In genomic region chr14:72389696-72390095, GRCm38 (mm10) we compare ENCODE assay signal across 8 mouse cellular contexts.
DNase-seq lines count a peak whose midpoint lies in the region; ATAC-seq lines count a peak whose summit lies in the region.

No protein-coding gene starts in this region.

- ATAC-seq in midbrain, embryonic 13.5 days, result 0 out of 2 replicates have a peak, but pooled peaks have one; percentile 48

- H3K4me2 ChIP-seq in midbrain, embryonic 13.5 days (replicated peaks), result no peak overlapping the region

- H3K4me1 ChIP-seq in midbrain, embryonic 13.5 days (replicated peaks), result 0 out of 2 replicates have a peak, but pooled peaks cover 4% of the 10 kb centered on the region
- peaks cover 7% of the 10 kb centered on the region for H3K4me1 ChIP-seq in midbrain, embryonic 10.5 days

- 66% methylated on average over 1 of the region's 1 CpGs for WGBS in midbrain, embryonic 13.5 days
- 79% methylated on average over 1 of the region's 1 CpGs for WGBS in midbrain, embryonic 10.5 days

- H3K27ac ChIP-seq in midbrain, embryonic 13.5 days, result no peak overlapping the region
- H3K27ac ChIP-seq in midbrain, embryonic 10.5 days (replicated peaks), result no peak overlapping the region

- no peak overlapping the region for H3K9ac ChIP-seq in midbrain, embryonic 13.5 days (replicated peaks)

- no peaks in the 10 kb centered on the region for H3K9me3 ChIP-seq in midbrain, embryonic 13.5 days
- H3K9me3 ChIP-seq in midbrain, embryonic 10.5 days (replicated peaks), result no peaks in the 10 kb centered on the region

- no peaks in the 10 kb centered on the region for H3K27me3 ChIP-seq in midbrain, embryonic 13.5 days
- no peaks in the 10 kb centered on the region for H3K27me3 ChIP-seq in midbrain, embryonic 10.5 days (ENCODE audit: low read depth, poor library complexity, severe bottlenecking)

- no peak for DNase-seq in midbrain, embryonic 10.5 days (ENCODE audit: low spot score)
- DNase-seq in cerebellum, adult 9-10 months, result peak; percentile 40
- peak; percentile 22 to 30 for DNase-seq in gastrocnemius, postnatal 4 days (ENCODE audit: low spot score in 2 of 2)
- peak; percentile 57 to 58 for DNase-seq in kidney, postnatal 36 days
- DNase-seq in retina, adult 2 months (ENCODE audit: low read depth, low spot score), result peak; percentile 26
- no peak for DNase-seq in layer of hippocampus, adult 11-12 months (ENCODE audit: low spot score)
- no peak for DNase-seq in B cell, adult 2 months

- H3K36me3 ChIP-seq in midbrain, embryonic 13.5 days, result no peaks in the 10 kb centered on the region
- no peaks in the 10 kb centered on the region for H3K36me3 ChIP-seq in midbrain, embryonic 10.5 days

- H3K4me3 ChIP-seq in midbrain, embryonic 13.5 days (replicated peaks), result no peak overlapping the region
- no peak overlapping the region for H3K4me3 ChIP-seq in midbrain, embryonic 10.5 days

Comparison
In these comparisons a context has a peak if more than half of its experiments do, and no peak if none do; other contexts are left out.
1. DNase-seq: peak in cerebellum, adult 9-10 months (single experiment), gastrocnemius, postnatal 4 days (2 of 2), kidney, postnatal 36 days (2 of 2) and retina, adult 2 months (single experiment); none in midbrain, embryonic 10.5 days (single experiment), layer of hippocampus, adult 11-12 months (single experiment) and B cell, adult 2 months (0 of 2).